Mouse (Mus musculus) gastrocnemius, postnatal 14 days (tissue): ENCODE results near the gene Aldh1a3. TPM values are rescaled to one million over a fixed set of nuclear protein-coding genes. Genes with fewer than 3 reads are reported as not detected.
A peak's percentile ranks its signal among the peaks of the same experiment; 100 is the strongest.

ENCODE experiments used
- DNase-seq: peaks from one replicate; pipeline ENCODE4 v3.0.0; 2021; ENCODE audit warnings: mixed read lengths
- intact Hi-C: fragments of 180-260 bp; cut with DNase I; formaldehyde crosslinking; loops from one replicate; pipeline ENCODE4 v1.15.1; 2025; ENCODE audit warnings: low total_unique reads
- microRNA-seq, 2 experiments: library from miRNA; unstranded; fragments of <30 nt; microRNA quantifications; one replicate each; pipeline ENCODE4 v1.2.0; 2021
- total RNA-seq, 2 experiments: library from RNA; stranded (reverse); gene quantifications; 2 replicates each; pipeline ENCODE4 v1.2.3; 2021

Gene Aldh1a3
- total RNA-seq, 2 experiments from 2014 or later = 2.1 to 6.0 TPM

- intact Hi-C loops = loop anchor here (5.0 kb wide), 1 partner anchor 35 kb away; no protein-coding TSS in a partner anchor
- DNase-seq = peak; percentile 57
These were observed 85.0 kb downstream of the Aldh1a3 start for GRCm38 (mm10) chr7:66342323-66342722.

Small RNA genes lying within 50 kb of the gene (microRNA-seq; reads per million reads assigned to microRNA genes)
- 0 reads per million in 2 experiments for gene Mir7057

Other genes with a start within 250 kb of the Aldh1a3 start
- not detected for gene Gm10974, start 61.6 kb downstream of the Aldh1a3 start, total RNA-seq
- 1 to 10 TPM; 4.8 to 6.9 TPM for gene Lrrk1, start 39.2 kb downstream of the Aldh1a3 start, total RNA-seq